Mouse (Mus musculus) c-Kit-negative CD71-positive TER-119-positive erythroid progenitor cells, embryonic 14.5 days (primary cell): ENCODE data around the gene Xkr7.

ENCODE experiments used
- DNase-seq: peaks from one replicate; pipeline ENCODE4 v3.0.0-alpha.2; 2013; ENCODE audit warnings: low read depth, low spot score

Xkr7 gene

GRCm38 (mm10) chr2:153031126-153032082 is at the start of gene Xkr7:
Gene Xkr7, plus strand, starts transcription at chr2:153031852.
- no peak for DNase-seq

GRCm38 (mm10) chr2:152985582-152985981 is 46.1 kb upstream of the Xkr7 start:
- no peak for DNase-seq

GRCm38 (mm10) chr2:152991529-152991928 is 40.1 kb upstream of the Xkr7 start:
- DNase-seq, result no peak

- DNase-seq, result no peak
Measured at GRCm38 (mm10) chr2:152997046-152997445, 34.6 kb upstream of the Xkr7 start.

GRCm38 (mm10) chr2:153002492-153003248 is 29.0 kb upstream of the Xkr7 start:
- DNase-seq, result no peak

GRCm38 (mm10) chr2:153003681-153004338 is 27.8 kb upstream of the Xkr7 start:
- DNase-seq, result no peak

- no peak for DNase-seq
Measured at GRCm38 (mm10) chr2:153005981-153006380, 25.7 kb upstream of the Xkr7 start.

GRCm38 (mm10) chr2:153009192-153009973 is 22.3 kb upstream of the Xkr7 start:
- DNase-seq, result no peak

- DNase-seq, result no peak
Measured at GRCm38 (mm10) chr2:153013724-153014515, 17.7 kb upstream of the Xkr7 start.

- DNase-seq, result peak; percentile 75
Measured at GRCm38 (mm10) chr2:153014758-153015593, 16.7 kb upstream of the Xkr7 start, which contains the start of gene Pdrg1. Gene Pdrg1, minus strand, starts transcription at chr2:153015427.

GRCm38 (mm10) chr2:153015804-153016203 is 15.8 kb upstream of the Xkr7 start:
- no peak for DNase-seq

GRCm38 (mm10) chr2:153016786-153017185 is 14.9 kb upstream of the Xkr7 start:
- DNase-seq, result no peak

- no peak for DNase-seq
Measured at GRCm38 (mm10) chr2:153019355-153019754, 12.3 kb upstream of the Xkr7 start.

- no peak for DNase-seq
Measured at GRCm38 (mm10) chr2:153021163-153021562, 10.5 kb upstream of the Xkr7 start.

- DNase-seq, result no peak
Measured at GRCm38 (mm10) chr2:153022855-153023254, 8.8 kb upstream of the Xkr7 start.

- no peak for DNase-seq
Measured at GRCm38 (mm10) chr2:153026052-153026451, 5.6 kb upstream of the Xkr7 start.

- no peak for DNase-seq
Measured at GRCm38 (mm10) chr2:153027501-153027900, 4.2 kb upstream of the Xkr7 start.

- DNase-seq, result no peak
Measured at GRCm38 (mm10) chr2:153030422-153030821, 1.2 kb upstream of the Xkr7 start.

- no peak for DNase-seq
Measured at GRCm38 (mm10) chr2:153032083-153032842, 611 bp downstream of the Xkr7 start.
